Mouse (Mus musculus) intestine, embryonic 15.5 days (tissue): Measurements from ENCODE around the gene Zglp1. TPM values are rescaled to one million over a fixed set of nuclear protein-coding genes. Genes with fewer than 3 reads are reported as not detected.

Experiments used
- ATAC-seq: fragments of 200-750 bp; cut with Nextera tagmentation; 2 replicates; pipeline ENCODE4 v1.8.0; 2017; ENCODE audit warnings: moderate TSS enrichment, moderate library complexity
- H3K27ac ChIP-seq: fragments of 300-500 bp; sonication (generic); 2 replicates; pipeline ENCODE4 v1.5.1; 2015; ENCODE audit warnings: mild to moderate bottlenecking, inconsistent platforms
- H3K27me3 ChIP-seq: fragments of 300-500 bp; sonication (generic); replicated peaks from 2 replicates; pipeline ENCODE4 v1.6.1; 2015; ENCODE audit warnings: inconsistent platforms
- H3K36me3 ChIP-seq: fragments of 300-500 bp; sonication (generic); 2 replicates; pipeline ENCODE4 v1.6.1; 2015; ENCODE audit warnings: inconsistent platforms
- H3K4me1 ChIP-seq: fragments of 300-500 bp; sonication (generic); replicated peaks from 2 replicates; pipeline ENCODE4 v1.6.1; 2015; ENCODE audit warnings: inconsistent platforms
- H3K4me2 ChIP-seq: fragments of 300-500 bp; sonication (generic); replicated peaks from 2 replicates; pipeline ENCODE4 v1.6.1; 2015; ENCODE audit warnings: mild to moderate bottlenecking, inconsistent platforms
- H3K4me3 ChIP-seq: fragments of 300-500 bp; sonication (generic); replicated peaks from 2 replicates; pipeline ENCODE4 v1.5.1; 2015; ENCODE audit warnings: inconsistent platforms
- H3K9ac ChIP-seq: fragments of 300-500 bp; sonication (generic); 2 replicates; pipeline ENCODE4 v1.6.1; 2015; ENCODE audit warnings: inconsistent platforms
- H3K9me3 ChIP-seq: fragments of 300-500 bp; sonication (generic); 2 replicates; pipeline ENCODE4 v1.6.1; 2016; ENCODE audit warnings: inconsistent platforms
- WGBS: fragments of 180-500 bp; shearing (Covaris S2); methylation state at CpG from one replicate; pipeline ENCODE4 v1.1.7; 2015; 5-methylcytosine and 5-hydroxymethylcytosine counted together
- polyA plus RNA-seq: library from polyadenylated mRNA; unstranded; fragments of >200 nt; fragmentation: Nextera tagmentation; extraction: Ambion mirVana; gene quantifications from 2 replicates; pipeline ENCODE4 v1.2.1, GENCODE M21; 2015

The Zglp1 gene
- polyA plus RNA-seq, 1 experiment from 2014 or later = 1.0 TPM

- H3K27ac ChIP-seq = no peak overlapping the region
- ATAC-seq = no peak
- no peaks in the 10 kb centered on the region for H3K27me3 ChIP-seq
- no peak overlapping the region for H3K4me2 ChIP-seq
- peaks cover 21% of the 10 kb centered on the region for H3K4me1 ChIP-seq
- H3K36me3 ChIP-seq = peaks cover 6% of the 10 kb centered on the region
- no peak overlapping the region for H3K4me3 ChIP-seq
- no peak overlapping the region for H3K9ac ChIP-seq
- H3K9me3 ChIP-seq = no peaks in the 10 kb centered on the region
- 91% methylated on average over 9 of the region's 9 CpGs for WGBS
Observed at GRCm38 (mm10) chr9:21093423-21093822, 26.5 kb upstream of the Zglp1 start.

DNA sequence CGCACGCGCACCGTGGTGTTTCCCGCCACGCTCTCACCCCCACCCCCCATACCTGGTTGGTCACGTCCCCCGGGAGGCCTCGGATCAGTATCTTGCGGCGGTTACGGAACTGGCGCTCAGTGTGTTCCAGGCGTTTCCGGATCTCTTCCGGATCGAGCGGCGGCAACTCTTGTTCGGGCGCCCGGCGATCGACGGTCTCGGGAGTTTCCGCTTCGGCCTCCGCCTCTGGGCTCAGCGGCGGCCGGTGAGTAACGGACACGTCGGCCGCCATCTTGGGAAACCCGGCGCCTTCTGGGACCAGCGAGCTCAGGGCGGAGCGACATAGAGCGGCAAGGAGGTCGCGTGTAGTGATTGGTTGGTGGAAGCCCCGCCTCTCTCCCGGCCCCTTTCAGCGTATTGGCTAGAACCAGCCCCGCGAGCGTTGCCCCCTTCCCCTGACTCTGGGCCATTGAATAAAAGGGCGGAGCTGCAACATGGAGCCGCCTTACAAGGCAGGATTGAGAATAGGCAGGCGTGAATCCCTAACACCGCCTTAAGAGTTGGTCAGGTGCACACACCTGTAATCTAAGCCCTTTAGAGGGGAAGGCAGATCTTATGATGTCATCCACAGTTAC, 24.9 kb upstream of the Zglp1 start, which contains the start of the genes Gm38431 and Raver1:
Gene Gm38431, minus strand, starts transcription at position 291 of the 614 bp plus-strand sequence.
Gene Raver1, minus strand, starts transcription at position 302 of the 614 bp plus-strand sequence.
- Histone ChIP-seq H3K27ac (peak within 1 kb of the TSS; percentile 95), H3K27me3 (no peaks in the 10 kb centered on the region), H3K9ac (peak within 1 kb of the TSS; percentile 75), H3K9me3 (no peaks in the 10 kb centered on the region), H3K4me2 (peak within 1 kb of the TSS; percentile 76), H3K4me1 (peaks cover 23% of the 10 kb centered on the region), H3K4me3 (peak within 1 kb of the TSS; percentile 71), H3K36me3 (peaks cover 21% of the 10 kb centered on the region)
- under 1% methylated on average over 54 of the region's 54 CpGs for WGBS
- ATAC-seq = peak; percentile 99

DNA sequence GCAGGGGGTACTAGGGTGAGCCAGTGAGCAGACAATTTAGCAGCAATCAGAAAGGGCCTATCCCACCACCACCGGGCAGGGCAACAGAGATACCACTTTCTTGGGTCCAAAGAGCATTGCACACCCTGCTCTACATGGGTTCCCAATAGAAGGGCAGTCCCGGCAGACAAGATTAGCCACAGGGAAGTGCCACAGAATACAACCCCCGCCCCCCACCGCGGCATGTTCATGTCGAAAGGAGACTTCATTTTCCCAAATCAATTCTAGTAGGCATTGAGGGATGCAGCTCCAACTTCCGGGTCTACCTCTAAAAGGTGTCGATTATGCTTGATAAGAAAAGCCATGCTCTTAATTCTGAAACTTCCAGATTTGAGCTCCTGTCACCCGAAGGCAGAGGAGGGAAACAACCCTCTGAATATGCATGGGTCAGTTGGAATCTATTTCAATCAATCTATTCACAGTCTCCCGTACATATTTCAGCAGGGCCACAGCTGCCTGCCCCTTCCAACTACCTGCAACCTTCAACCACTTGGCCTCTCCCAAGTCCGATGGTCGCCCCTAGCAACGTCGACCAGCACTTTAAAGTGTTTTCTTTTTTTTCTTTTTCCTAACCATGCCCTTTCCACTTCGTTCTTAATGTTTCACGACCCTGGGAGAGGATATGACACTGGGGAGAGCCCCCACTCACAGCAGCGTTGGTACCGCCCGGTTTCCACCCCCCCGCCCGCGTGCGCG, 24.2 kb upstream of the Zglp1 start:
- Histone ChIP-seq H3K4me3 (peak overlapping the region; percentile 71), H3K4me1 (peaks cover 28% of the 10 kb centered on the region), H3K27ac (peak overlapping the region; percentile 95), H3K9me3 (no peaks in the 10 kb centered on the region), H3K4me2 (peak overlapping the region; percentile 76), H3K27me3 (no peaks in the 10 kb centered on the region), H3K9ac (peak overlapping the region; percentile 75), H3K36me3 (peaks cover 27% of the 10 kb centered on the region)
- WGBS = 2% methylated on average over 24 of the region's 24 CpGs
- peak; percentile 58 for ATAC-seq

DNA sequence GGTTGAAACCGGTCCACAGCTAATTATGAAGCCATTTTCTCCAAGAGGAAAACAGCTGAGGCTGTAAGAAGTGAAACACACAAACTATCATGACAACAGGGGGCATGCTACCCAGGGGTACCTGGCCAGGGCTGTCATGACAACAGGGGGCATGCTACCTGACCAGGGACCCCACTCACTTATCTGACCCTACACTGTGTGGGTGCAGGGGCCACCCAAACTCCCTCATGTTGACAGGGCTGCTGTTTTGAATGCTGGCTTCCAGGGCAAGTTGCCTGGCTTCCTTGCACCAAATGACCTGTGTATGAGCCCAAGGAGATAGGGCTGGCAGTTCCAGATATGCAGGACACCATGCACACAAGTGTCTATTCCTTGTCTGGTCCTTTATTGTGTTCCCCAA, 23.6 kb upstream of the Zglp1 start:
- ATAC-seq = no peak
- WGBS = 82% methylated on average over 1 of the region's 1 CpGs
- peak overlapping the region; percentile 71 for H3K4me3 ChIP-seq
- H3K36me3 ChIP-seq = peaks cover 31% of the 10 kb centered on the region
- H3K9ac ChIP-seq = peak overlapping the region; percentile 75
- H3K4me1 ChIP-seq = peaks cover 29% of the 10 kb centered on the region
- H3K27ac ChIP-seq = 0 out of 2 replicates have a peak overlapping the region, but pooled peaks have one; percentile 95
- peak overlapping the region; percentile 76 for H3K4me2 ChIP-seq
- no peaks in the 10 kb centered on the region for H3K9me3 ChIP-seq
- H3K27me3 ChIP-seq = no peaks in the 10 kb centered on the region

DNA sequence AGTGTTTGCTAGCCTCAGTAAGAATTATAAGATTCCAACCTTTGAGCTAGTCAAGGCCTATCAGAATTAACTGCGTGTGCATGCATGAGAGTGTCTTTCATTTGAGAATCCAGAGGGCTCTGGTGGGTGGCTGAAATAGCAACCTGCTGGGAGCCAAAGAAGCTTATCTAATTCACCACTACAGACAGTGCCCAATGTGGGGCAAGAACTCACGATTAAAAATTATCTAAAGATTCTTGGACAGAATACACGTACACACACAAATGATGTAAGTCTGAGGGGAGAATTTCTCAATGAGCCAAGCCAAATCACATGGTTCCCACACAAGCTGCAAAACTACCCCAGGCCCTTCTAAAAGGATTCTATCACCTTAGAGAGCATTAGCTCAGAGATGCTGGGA, 16.4 kb upstream of the Zglp1 start:
- Histone ChIP-seq H3K9ac (no peak overlapping the region), H3K9me3 (no peaks in the 10 kb centered on the region), H3K4me1 (peaks cover 8% of the 10 kb centered on the region; the same call in 1 of the 2 replicates), H3K27me3 (no peaks in the 10 kb centered on the region), H3K4me2 (no peak overlapping the region), H3K27ac (no peak overlapping the region), H3K36me3 (peaks cover 64% of the 10 kb centered on the region), H3K4me3 (no peak overlapping the region)
- 88% methylated on average over 3 of the region's 3 CpGs for WGBS
- no peak for ATAC-seq

DNA sequence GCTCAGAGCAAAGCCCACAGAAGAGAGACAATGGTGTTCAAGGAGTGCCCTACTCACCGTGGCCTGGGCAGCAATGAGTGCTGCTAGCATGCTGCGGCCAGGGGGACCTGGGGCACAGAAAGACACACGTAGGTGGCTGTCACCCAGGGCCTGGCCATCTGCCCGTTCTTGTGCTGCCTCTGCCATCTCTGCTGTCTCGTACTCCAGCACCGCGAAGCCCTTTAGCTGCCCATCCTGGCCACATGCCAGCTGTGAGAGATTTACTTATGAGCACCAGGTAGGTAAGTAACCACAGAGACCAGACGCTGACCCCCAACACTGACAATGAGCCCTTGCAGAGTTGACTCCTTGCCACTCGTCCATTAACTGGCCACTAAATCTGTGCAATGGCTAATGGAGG, 14.2 kb upstream of the Zglp1 start:
- Histone ChIP-seq H3K9ac (no peak overlapping the region), H3K36me3 (peaks cover 61% of the 10 kb centered on the region)
- 89% methylated on average over 9 of the region's 9 CpGs for WGBS

DNA sequence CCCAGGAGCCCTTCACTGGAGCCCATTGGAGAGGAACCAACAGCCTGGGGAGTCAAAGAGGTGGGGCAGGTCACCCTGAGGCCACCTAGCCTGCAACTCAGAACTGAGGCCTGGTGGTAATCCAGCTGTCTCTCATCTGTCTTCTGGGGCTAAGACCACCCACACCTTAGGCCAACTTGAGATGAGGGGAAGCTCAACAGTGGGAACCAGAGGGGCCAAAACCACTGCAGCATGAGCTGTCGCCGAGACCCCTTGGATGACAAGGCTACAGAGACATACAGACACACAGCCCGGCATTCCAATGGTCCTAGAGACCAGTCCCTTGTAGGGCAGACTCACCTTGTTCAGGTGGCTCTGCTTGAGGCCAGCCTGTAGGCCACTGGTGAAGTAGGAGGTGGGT, 8.7 kb upstream of the Zglp1 start:
- H3K4me3 ChIP-seq = no peak overlapping the region
- H3K36me3 ChIP-seq = peaks cover 48% of the 10 kb centered on the region
- no peak overlapping the region for H3K9ac ChIP-seq
- 88% methylated on average over 3 of the region's 3 CpGs for WGBS
- ATAC-seq = no peak
- no peaks in the 10 kb centered on the region for H3K9me3 ChIP-seq
- H3K4me2 ChIP-seq = no peak overlapping the region
- H3K4me1 ChIP-seq = 0 out of 2 replicates have a peak, but pooled peaks cover 6% of the 10 kb centered on the region
- H3K27me3 ChIP-seq = no peaks in the 10 kb centered on the region
- H3K27ac ChIP-seq = no peak overlapping the region

More for the DNA sequence above, 14.2 kb upstream of the Zglp1 start:
- Histone ChIP-seq H3K4me1 (peaks cover 1% of the 10 kb centered on the region; the same call in 1 of the 2 replicates), H3K4me2 (no peak overlapping the region), H3K27ac (no peak overlapping the region), H3K27me3 (no peaks in the 10 kb centered on the region), H3K9me3 (no peaks in the 10 kb centered on the region), H3K4me3 (no peak overlapping the region)
- no peak for ATAC-seq

DNA sequence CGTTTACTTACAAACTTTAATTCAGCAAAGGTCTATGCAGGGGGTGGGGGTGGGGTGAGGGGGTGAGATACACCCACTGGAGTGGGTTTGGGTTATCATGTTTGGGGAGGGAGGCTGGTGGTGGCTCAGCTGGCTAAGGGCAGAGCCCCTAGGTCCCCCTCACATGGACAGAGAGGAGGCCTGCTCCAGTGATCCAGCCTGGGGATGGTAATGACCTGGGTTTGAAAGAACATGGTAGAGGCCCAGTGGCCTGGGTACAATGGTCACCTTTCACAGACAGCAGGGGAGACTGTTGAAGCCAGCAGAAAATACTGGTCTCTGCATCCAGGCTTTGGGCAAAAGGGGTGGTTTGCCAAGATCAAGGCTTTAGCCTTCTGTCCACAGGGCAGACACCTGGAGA, 7.3 kb upstream of the Zglp1 start:
- no peaks in the 10 kb centered on the region for H3K9me3 ChIP-seq
- H3K27ac ChIP-seq = no peak overlapping the region
- H3K4me2 ChIP-seq = no peak overlapping the region
- 0 out of 2 replicates have a peak, but pooled peaks cover 6% of the 10 kb centered on the region for H3K4me1 ChIP-seq
- H3K27me3 ChIP-seq = no peaks in the 10 kb centered on the region
- no peak overlapping the region for H3K9ac ChIP-seq
- WGBS = 74% methylated on average over 1 of the region's 1 CpGs
- no peak for ATAC-seq
- H3K36me3 ChIP-seq = peaks cover 34% of the 10 kb centered on the region
- H3K4me3 ChIP-seq = no peak overlapping the region

DNA sequence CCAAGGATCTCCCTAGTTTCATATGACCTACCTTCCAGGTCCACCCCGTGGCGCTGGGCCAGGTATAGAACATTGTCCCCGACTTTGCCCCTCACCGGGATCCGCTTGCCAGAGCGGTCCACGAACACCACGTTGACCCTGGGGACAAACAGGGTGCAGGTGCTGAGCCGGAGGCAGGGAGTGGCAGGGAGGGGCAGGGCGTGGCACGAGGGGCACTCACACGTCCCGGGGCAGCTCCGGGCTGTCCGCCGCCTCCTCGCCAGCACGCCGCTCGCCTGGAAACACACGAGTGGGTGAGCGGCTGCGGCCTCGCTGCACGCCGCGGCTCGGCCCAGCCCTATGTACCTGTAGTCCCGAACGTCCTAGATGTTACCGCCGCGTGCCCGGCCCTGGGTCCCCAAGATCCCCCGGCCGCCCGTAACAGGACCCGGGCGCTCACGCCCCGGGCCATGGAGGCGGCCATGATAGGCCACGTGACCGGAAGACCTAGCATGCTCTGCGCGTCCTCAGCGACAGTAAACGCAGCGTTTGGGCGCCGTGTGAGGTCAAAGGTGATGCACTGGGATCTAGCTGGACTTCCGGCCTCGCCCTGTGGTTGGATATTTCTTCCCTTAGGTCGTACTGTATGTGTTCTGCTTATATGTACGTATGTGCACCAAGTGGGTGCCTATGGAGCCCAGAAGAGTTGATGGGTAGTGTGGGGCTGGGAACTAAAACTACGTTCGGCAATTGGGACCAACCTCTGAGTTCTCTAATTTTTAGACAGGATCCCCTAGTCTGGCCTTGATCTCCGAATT, 6.3 kb upstream of the Zglp1 start, which contains the start of the genes Gm49373 and Fdx1l:
Gene Gm49373, minus strand, starts transcription at position 53 of the 797 bp plus-strand sequence.
Gene Fdx1l, minus strand, starts transcription at position 571 of the 797 bp plus-strand sequence.
- H3K9me3 ChIP-seq = no peaks in the 10 kb centered on the region
- H3K36me3 ChIP-seq = peaks cover 24% of the 10 kb centered on the region
- peak within 1 kb of the TSS; percentile 75 for H3K4me2 ChIP-seq
- peak within 1 kb of the TSS; percentile 85 for H3K4me3 ChIP-seq
- peak within 1 kb of the TSS; percentile 80 for H3K9ac ChIP-seq
- H3K27ac ChIP-seq = peak within 1 kb of the TSS; percentile 87
- H3K27me3 ChIP-seq = no peaks in the 10 kb centered on the region
- 2% methylated on average over 58 of the region's 58 CpGs for WGBS
- H3K4me1 ChIP-seq = 0 out of 2 replicates have a peak, but pooled peaks cover 6% of the 10 kb centered on the region
- peak; percentile 96 for ATAC-seq

DNA sequence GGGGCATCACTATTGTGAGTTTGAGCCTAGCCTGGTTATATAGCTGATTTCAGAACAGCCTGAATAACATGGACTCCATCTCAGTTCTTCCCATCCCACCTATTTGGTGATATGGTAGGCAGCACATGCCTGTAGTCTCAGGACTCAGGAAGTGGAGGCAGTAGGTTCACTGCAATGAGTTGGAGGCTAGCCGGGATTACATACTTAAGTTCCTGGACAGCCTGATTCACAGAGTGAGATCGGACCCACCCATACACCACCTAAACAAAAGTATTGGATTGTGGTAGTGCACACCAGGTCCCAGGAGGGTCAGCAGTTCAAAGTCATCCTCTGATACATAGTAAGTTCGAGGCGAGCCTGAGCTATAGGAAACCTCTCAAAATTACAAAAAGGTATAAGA, 5.7 kb upstream of the Zglp1 start:
- peak; percentile 34 for ATAC-seq
- Histone ChIP-seq H3K4me3 (peak overlapping the region; percentile 85), H3K9ac (peak overlapping the region; percentile 80), H3K9me3 (no peaks in the 10 kb centered on the region), H3K4me2 (peak overlapping the region; percentile 75), H3K27ac (peak overlapping the region; percentile 87), H3K27me3 (no peaks in the 10 kb centered on the region), H3K4me1 (0 out of 2 replicates have a peak, but pooled peaks cover 6% of the 10 kb centered on the region), H3K36me3 (peaks cover 18% of the 10 kb centered on the region)
- 9% methylated on average over 4 of the region's 4 CpGs for WGBS

- Histone ChIP-seq H3K9me3 (no peaks in the 10 kb centered on the region), H3K36me3 (peaks cover 8% of the 10 kb centered on the region), H3K4me1 (no peaks in the 10 kb centered on the region), H3K4me2 (no peak overlapping the region), H3K9ac (no peak overlapping the region), H3K27me3 (no peaks in the 10 kb centered on the region), H3K4me3 (no peak overlapping the region), H3K27ac (no peak overlapping the region)
- no peak for ATAC-seq
- 79% methylated on average over 2 of the region's 2 CpGs for WGBS
Observed at GRCm38 (mm10) chr9:21062928-21063327, 4.0 kb downstream of the Zglp1 start.

DNA sequence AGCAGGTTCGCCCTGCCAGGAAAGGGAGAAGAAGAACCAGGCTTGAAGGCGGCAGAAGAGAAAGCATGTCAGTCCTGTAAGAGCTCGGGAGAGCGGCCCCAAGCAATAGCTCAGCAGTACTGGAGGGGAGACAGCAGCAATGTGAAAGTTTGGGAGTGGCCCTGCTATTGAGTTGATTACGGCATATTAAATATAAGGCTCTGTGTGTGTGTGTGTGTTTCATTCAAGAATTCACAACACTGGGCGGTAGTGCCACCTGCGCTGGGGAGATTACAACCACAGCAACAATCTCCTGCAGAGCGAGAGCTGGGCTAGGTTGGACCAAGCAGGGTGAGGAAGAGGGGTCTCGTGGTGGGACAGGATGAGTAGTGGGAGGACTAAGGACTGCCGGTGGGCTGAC, 15.3 kb downstream of the Zglp1 start:
- WGBS = 61% methylated on average over 10 of the region's 10 CpGs
- Histone ChIP-seq H3K9ac (no peak overlapping the region), H3K4me1 (no peaks in the 10 kb centered on the region), H3K36me3 (no peaks in the 10 kb centered on the region), H3K27me3 (no peaks in the 10 kb centered on the region), H3K9me3 (no peaks in the 10 kb centered on the region), H3K4me2 (no peak overlapping the region), H3K27ac (no peak overlapping the region), H3K4me3 (no peak overlapping the region)
- ATAC-seq = no peak
